Mouse (Mus musculus): ENCODE measurements around the gene Cers6. TPM values are rescaled to one million over a fixed set of nuclear protein-coding genes. Genes with fewer than 3 reads are reported as not detected.
A peak's percentile ranks its signal among the peaks of the same experiment; 100 is the strongest.

Cers6 gene
- polyA plus RNA-seq (2012; rRNA removed), result 20.7 and 21.1 TPM in 2 replicates

- Histone ChIP-seq H3K36me3 (ENCODE audit: control insufficient read depth, insufficient read depth, low read length) (no peaks in the 10 kb centered on the region), H3K4me3 (ENCODE audit: control insufficient read depth, insufficient read depth, low read length) (peak within 1 kb of the TSS; percentile 82), H3K27ac (ENCODE audit: control insufficient read depth, insufficient read depth, low read length) (no peak within 1 kb of the TSS), H3K4me1 (replicated peaks; ENCODE audit: control insufficient read depth, insufficient read depth, low read length) (no peaks in the 10 kb centered on the region), H3K27me3 (ENCODE audit: control insufficient read depth, insufficient read depth, low read length) (no peaks in the 10 kb centered on the region)
- under 1% methylated on average over 53 of the region's 53 CpGs for WGBS
- peak; percentile 94 for DNase-seq
- TF ChIP-seq CTCF (IDR thresholded peaks at IDR 0.05; ENCODE audit: borderline replicate concordance, control insufficient read depth, extremely low read depth, insufficient read depth, low read length, poor library complexity), result 0 out of 2 replicates have a peak, but pooled peaks have one; percentile 21
- peak; percentile 73 for TF ChIP-seq POLR2A (IDR thresholded peaks at IDR 0.05; ENCODE audit: control insufficient read depth, extremely low read depth, insufficient read depth, low read length, poor library complexity)
Observed at GRCm38 (mm10) chr2:68860904-68861685, at the start of gene Cers6. Gene Cers6, plus strand, starts transcription at chr2:68861441.

- Histone ChIP-seq H3K4me1 (replicated peaks; ENCODE audit: control insufficient read depth, insufficient read depth, low read length) (no peaks in the 10 kb centered on the region), H3K36me3 (ENCODE audit: control insufficient read depth, insufficient read depth, low read length) (no peaks in the 10 kb centered on the region), H3K27ac (ENCODE audit: control insufficient read depth, insufficient read depth, low read length) (no peak overlapping the region), H3K4me3 (ENCODE audit: control insufficient read depth, insufficient read depth, low read length) (no peak overlapping the region), H3K27me3 (ENCODE audit: control insufficient read depth, insufficient read depth, low read length) (no peaks in the 10 kb centered on the region)
- no peak for DNase-seq
- no peak for TF ChIP-seq CTCF (IDR thresholded peaks at IDR 0.05; ENCODE audit: borderline replicate concordance, control insufficient read depth, extremely low read depth, insufficient read depth, low read length, poor library complexity)
- TF ChIP-seq POLR2A (IDR thresholded peaks at IDR 0.05; ENCODE audit: control insufficient read depth, extremely low read depth, insufficient read depth, low read length, poor library complexity), result no peak
- WGBS, result 96% methylated on average over 2 of the region's 2 CpGs
Observed at GRCm38 (mm10) chr2:68814409-68814808, 46.8 kb upstream of the Cers6 start.

DNA sequence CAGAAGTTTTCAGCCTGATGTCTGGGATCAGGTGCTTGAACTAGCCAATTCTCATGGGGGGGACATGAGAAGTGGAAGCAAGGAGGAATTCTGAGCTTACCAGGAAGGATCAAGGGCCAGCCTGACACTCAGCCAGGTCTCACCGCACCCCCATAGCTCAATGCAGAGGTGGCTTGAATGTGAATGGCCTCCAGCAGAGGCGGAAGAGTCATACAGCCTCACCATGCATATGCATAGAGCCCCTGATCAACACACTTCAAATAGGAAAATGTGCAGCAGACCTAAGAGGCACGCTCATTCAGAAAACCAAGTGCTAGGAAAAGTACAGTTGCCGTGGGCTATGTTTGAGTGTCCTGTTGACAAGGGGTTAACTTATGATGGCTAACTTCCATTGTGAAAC, 42.2 kb upstream of the Cers6 start:
- Histone ChIP-seq H3K4me1 (replicated peaks; ENCODE audit: control insufficient read depth, insufficient read depth, low read length) (no peaks in the 10 kb centered on the region), H3K4me3 (ENCODE audit: control insufficient read depth, insufficient read depth, low read length) (no peak overlapping the region), H3K36me3 (ENCODE audit: control insufficient read depth, insufficient read depth, low read length) (no peaks in the 10 kb centered on the region), H3K27ac (ENCODE audit: control insufficient read depth, insufficient read depth, low read length) (no peak overlapping the region), H3K27me3 (ENCODE audit: control insufficient read depth, insufficient read depth, low read length) (no peaks in the 10 kb centered on the region)
- no peak for TF ChIP-seq POLR2A (IDR thresholded peaks at IDR 0.05; ENCODE audit: control insufficient read depth, extremely low read depth, insufficient read depth, low read length, poor library complexity)
- TF ChIP-seq CTCF (IDR thresholded peaks at IDR 0.05; ENCODE audit: borderline replicate concordance, control insufficient read depth, extremely low read depth, insufficient read depth, low read length, poor library complexity), result no peak
- 96% methylated on average over 4 of the region's 4 CpGs for WGBS
- DNase-seq, result no peak

- no peak for TF ChIP-seq POLR2A (IDR thresholded peaks at IDR 0.05; ENCODE audit: control insufficient read depth, extremely low read depth, insufficient read depth, low read length, poor library complexity)
- H3K27ac ChIP-seq (ENCODE audit: control insufficient read depth, insufficient read depth, low read length), result no peak overlapping the region
- 66% methylated on average over 4 of the region's 4 CpGs for WGBS
- H3K4me1 ChIP-seq (replicated peaks; ENCODE audit: control insufficient read depth, insufficient read depth, low read length), result no peaks in the 10 kb centered on the region
- no peaks in the 10 kb centered on the region for H3K27me3 ChIP-seq (ENCODE audit: control insufficient read depth, insufficient read depth, low read length)
- peak; percentile 19 for DNase-seq
- no peaks in the 10 kb centered on the region for H3K36me3 ChIP-seq (ENCODE audit: control insufficient read depth, insufficient read depth, low read length)
- no peak overlapping the region for H3K4me3 ChIP-seq (ENCODE audit: control insufficient read depth, insufficient read depth, low read length)
Observed at GRCm38 (mm10) chr2:68822152-68822887, 38.9 kb upstream of the Cers6 start.

- Histone ChIP-seq H3K27ac (ENCODE audit: control insufficient read depth, insufficient read depth, low read length) (no peak overlapping the region), H3K4me3 (ENCODE audit: control insufficient read depth, insufficient read depth, low read length) (no peak overlapping the region), H3K4me1 (replicated peaks; ENCODE audit: control insufficient read depth, insufficient read depth, low read length) (no peaks in the 10 kb centered on the region), H3K36me3 (ENCODE audit: control insufficient read depth, insufficient read depth, low read length) (no peaks in the 10 kb centered on the region), H3K27me3 (ENCODE audit: control insufficient read depth, insufficient read depth, low read length) (no peaks in the 10 kb centered on the region)
- TF ChIP-seq POLR2A (IDR thresholded peaks at IDR 0.05; ENCODE audit: control insufficient read depth, extremely low read depth, insufficient read depth, low read length, poor library complexity) (no peak), CTCF (IDR thresholded peaks at IDR 0.05; ENCODE audit: borderline replicate concordance, control insufficient read depth, extremely low read depth, insufficient read depth, low read length, poor library complexity) (no peak)
- WGBS, result 41% methylated on average over 7 of the region's 7 CpGs
- DNase-seq, result no peak
Observed at GRCm38 (mm10) chr2:68825326-68826020, 35.8 kb upstream of the Cers6 start.

DNA sequence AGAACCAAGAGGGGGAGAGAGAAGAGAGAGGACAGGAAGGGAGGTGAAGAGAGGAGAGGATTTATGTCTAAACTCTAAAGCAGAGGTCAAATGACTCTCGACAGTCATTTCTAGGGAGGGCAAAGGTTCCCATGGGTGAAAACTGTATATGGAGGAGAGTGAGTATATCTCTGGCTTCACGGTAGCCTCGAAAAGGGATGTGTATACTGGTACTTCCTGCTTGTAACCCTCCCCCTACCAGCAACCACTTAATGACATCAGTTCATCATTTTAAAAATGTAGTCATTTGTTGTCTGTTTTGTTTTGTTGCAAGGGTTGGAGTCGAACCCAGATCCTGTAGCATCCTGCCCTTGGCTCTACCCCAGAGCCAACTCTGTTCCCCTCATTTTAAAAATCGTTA, 17.9 kb upstream of the Cers6 start:
- 90% methylated on average over 5 of the region's 5 CpGs for whole genome bisulfite sequencing
- DNase-seq, result no peak

More for the DNA sequence above, 17.9 kb upstream of the Cers6 start:
- Histone ChIP-seq H3K4me3 (ENCODE audit: control insufficient read depth, insufficient read depth, low read length) (no peak overlapping the region), H3K4me1 (replicated peaks; ENCODE audit: control insufficient read depth, insufficient read depth, low read length) (no peaks in the 10 kb centered on the region), H3K36me3 (ENCODE audit: control insufficient read depth, insufficient read depth, low read length) (no peaks in the 10 kb centered on the region), H3K27me3 (ENCODE audit: control insufficient read depth, insufficient read depth, low read length) (no peaks in the 10 kb centered on the region), H3K27ac (ENCODE audit: control insufficient read depth, insufficient read depth, low read length) (no peak overlapping the region)
- no peak for TF ChIP-seq POLR2A (IDR thresholded peaks at IDR 0.05; ENCODE audit: control insufficient read depth, extremely low read depth, insufficient read depth, low read length, poor library complexity)
- no peak for TF ChIP-seq CTCF (IDR thresholded peaks at IDR 0.05; ENCODE audit: borderline replicate concordance, control insufficient read depth, extremely low read depth, insufficient read depth, low read length, poor library complexity)
